Mouse (Mus musculus) frontal cortex, adult (tissue): ENCODE results near the gene Adgrf1.

Experiments
- ATAC-seq: cut with Nextera tagmentation; 2 replicates; pipeline ENCODE4 v1.9.2; 2017; ENCODE audit warnings: mild to moderate bottlenecking, moderate library complexity, mixed read lengths; ENCODE audit not compliant: low TSS enrichment

Adgrf1 gene

DNA sequence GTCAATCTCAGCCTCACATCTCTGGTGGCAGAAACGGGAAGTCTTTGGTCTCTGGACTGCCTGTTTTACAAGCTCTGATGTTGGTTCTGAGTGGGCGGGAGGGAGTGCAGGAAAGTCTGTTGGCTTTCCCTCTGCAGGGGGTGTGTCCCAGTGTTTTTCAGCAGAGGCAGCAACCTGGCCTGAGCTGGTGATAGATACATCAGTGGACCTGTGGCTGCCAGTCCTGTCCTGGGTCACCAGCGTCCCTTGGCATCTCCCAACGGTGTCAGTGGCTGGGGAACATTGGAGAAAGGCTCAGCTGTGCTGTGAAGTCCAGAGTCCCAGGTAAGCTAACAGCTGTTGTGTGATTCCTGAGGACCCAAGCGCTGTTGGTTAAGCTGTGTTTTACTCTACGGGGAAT is at the start of gene Adgrf1:
Gene Adgrf1, plus strand, starts transcription at position 169 of the 400 bp plus-strand sequence.
- no peak for ATAC-seq

DNA sequence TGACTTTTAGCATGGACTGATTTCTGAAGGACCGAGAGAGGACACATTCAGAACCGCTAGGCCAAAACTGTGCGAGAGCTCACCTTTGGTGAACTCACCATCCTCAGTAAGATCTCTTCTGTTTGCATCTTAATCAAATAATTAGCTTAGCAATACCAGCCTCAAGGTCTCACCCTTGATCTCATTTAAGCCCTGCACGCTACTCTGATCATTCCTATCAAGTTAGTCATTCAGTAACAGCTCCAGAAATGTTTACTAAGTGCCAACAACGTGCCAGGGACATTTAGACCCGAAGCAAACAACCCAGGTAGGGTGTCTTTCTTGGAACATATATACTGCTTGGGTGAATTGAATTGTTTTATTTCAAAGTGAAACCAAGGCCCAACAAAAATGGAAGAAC is 44.0 kb upstream of the Adgrf1 start:
- no peak for ATAC-seq

DNA sequence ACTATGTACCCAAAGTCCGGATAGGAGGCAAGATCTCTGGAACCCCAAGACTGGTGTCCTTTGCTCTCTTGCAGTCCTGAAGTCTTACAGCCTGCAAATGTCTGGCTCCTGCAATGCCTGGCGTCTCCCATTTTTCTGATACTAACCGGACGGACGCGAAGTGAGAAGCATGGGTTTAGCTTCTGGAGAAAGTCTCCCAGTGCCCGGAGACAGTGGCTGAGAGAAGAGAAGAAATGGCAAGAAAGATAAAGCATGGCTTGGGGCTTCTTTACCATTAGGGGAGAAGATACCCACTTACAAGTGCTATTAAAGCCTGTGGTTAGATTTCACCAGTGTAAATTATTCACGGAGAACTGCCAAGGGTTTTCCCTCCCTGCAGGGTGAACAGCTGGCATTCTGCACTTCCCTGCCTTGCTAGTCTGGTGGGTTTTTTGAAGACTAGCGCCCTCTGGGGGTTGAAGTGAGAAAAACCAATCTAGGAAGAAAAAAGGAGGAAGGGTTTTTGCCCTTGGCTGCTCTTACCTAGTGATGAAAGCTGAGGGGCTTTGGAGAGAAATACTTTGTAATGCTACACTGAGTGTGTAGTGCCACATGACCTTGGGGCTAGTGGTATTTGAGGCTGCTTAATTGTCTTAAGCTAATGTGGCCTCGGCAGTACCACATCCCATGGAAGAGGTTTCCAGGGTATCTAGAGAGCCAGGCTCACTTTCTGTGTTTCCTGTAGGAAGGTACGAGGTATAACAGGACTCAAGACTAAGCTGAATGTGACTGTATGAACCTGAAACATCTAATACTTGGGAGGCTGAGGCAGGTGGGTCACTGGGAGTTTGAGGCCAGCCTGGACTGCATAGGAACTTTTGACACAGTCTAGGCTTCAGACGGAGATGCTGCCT is 40.3 kb upstream of the Adgrf1 start:
- peak; percentile 88 for ATAC-seq

DNA sequence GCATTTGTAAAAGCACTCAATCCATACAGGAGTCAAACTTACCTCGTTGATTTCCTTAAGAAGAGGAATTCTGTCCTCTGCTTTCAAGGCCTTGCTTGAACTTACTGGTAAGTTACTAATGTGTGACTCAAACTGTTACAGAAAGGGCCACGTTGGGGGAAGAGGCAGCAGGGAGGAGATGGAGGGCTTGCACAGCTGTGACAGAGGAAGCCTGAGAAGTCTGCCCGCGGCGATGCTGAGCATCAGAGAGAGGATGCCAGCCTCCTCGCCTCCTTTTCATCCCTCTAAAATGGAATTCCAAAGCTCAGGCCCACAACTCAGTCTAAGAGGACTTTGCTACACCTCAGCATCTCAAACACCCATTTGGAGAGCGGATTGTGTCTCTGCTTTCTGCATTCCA is 39.3 kb upstream of the Adgrf1 start:
- ATAC-seq = no peak

DNA sequence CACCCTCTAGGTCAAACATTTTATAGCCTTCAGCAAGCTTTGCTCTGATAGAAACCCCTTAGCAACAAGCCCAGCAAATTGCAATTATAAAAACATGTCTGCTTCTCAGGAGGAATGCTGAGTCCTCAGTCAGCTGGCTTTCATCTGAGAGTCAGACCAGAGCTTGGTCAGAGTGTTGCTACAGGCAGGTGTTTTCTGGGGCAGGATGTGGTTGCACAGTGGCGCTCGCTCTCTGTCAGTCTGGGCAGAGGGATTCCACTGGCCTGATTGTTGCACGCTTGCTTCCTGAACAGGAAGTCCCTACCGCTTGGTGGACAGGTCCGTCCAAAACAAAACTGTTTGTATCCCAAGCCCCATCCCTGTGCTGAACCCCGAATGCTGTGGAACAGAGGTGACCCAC is 37.4 kb upstream of the Adgrf1 start:
- ATAC-seq = no peak

DNA sequence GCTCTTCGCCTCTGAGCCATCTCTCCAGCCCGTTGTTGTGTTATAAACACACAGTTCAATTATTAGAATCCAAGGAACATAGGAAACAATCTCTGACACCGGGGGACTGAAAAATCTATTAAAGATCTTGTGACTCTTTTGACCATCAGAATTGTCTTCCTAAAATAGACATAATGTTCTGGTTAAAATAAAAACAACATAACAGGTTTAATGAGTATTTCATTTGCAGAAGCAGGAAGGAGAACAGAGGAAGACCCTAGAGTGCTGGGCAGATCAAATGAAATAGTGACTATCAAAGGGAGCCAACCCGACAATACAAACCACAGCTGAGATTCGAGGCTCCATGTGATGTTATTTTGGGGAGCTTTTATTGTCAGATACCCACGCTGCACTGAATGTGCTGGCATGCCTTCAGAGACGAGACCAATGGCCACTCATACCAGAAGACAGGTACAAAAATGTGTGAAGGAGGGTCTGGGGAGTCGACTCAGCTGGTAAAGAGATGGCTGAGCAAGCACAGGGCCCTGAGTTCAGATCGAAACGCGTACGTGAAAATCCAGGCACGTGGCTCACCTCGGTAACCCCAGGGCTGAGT is 33.4 kb upstream of the Adgrf1 start:
- ATAC-seq = no peak

DNA sequence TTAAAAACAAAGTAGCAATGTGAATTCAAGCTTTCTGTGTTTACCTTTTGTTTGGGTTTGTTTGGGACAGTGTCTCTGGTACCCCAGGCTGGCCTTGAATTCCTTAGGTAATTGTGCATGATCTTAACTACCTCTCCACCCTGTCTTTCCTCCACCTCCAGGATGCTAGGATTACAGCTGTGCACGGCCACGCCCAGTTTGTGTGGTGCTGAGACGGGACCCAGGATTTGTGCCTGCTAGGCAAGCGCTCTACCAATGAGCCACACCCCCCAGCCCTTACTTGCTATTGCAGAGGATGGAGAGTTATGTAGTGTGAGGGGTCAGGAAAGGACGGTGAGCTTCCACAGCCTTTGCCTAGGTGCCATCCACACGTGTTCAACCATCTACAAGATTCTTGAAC is 31.1 kb upstream of the Adgrf1 start:
- no peak for ATAC-seq

DNA sequence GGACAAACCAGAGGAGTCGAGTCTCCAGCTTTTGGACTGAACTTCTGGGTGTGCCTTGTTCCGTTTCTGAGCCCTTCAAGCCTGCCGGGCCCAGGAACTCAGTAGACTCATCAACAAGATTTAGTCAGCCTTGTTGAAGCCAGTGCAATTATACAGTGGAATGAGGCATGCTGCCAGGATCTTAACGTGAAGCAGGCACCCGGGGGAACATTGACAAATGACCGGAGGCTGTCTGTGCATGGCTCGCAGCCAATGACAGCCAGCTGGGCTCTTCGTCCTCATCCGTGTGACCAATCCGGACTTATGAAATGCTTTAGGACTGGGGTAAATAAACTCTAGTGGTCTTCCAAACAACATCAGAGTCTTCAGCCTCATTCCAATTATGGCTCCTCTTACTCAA is 29.0 kb upstream of the Adgrf1 start:
- 0 out of 2 replicates have a peak, but pooled peaks have one; percentile 38 for ATAC-seq

DNA sequence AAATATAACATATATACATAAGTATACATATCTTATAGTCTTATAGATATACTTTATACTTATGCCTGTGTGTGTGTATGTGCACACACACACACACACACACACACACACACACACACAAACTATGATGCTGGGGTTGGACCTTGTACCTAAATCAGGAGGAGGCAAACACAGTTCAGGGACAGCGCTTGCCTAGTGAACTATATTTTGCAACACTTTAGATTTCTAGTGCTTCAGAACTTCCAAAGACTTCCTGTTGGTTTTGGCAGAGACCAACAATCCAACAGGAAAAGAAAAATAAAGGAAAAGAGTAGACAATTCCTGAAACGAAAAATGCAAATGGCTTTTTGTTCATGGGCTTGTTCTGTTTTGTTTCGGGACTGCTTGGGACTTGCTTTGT is 27.5 kb upstream of the Adgrf1 start:
- ATAC-seq = no peak

DNA sequence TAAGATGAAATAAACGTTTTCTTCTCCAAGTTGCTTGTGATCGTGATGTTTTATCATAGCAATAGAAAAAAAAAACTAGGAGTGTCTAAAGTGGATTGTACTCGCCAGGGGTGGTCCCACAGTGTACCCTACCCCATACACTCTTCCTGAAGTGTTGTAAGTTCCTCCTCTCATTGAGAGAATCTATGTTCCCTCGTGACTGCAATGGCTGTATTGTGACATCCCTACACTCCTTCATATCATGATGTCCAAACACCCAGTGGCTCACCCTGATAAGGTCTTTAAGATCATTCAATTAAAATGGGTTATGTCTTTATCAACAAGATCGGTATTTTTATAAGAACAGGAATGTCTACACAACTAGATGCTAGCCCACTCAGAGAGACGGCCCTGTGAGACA is 24.8 kb upstream of the Adgrf1 start:
- no peak for ATAC-seq

DNA sequence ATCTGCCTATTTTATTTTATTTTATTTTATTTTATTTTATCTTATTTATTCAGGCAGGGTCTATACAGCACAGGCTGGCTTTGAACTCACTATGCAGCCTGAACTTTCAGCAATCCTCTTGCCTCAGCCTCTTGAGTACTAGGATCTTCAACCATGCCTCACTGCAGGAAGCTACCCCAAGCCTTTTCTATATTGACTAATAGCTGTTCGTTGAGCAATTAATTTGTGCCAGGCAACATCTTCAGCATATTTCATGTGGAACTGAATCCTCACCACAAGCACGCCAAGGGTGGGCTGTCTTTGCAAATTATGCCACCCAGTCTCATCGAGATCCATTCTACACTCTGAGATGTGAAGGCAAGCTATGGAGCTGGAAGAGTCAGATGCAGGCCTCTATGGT is 22.9 kb upstream of the Adgrf1 start:
- ATAC-seq = no peak

DNA sequence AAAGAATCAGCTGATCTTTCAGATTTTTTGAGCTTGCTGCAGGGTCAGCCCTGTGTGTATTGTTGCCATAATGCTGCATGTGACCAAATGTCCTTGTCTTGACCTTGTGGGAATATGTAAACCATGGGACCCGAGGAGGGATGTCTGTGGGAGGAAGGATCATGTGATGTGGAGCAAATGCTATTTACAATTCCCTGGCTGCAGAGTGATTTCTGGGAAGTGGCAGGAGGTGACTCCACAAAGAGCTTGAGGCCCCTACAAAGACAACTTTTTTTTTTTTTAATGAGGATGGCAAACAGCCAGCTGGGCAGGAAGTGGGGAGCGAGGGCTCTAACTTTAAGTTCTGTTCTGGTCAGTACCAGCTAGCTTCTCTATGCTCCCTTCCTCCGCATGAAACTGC is 20.5 kb upstream of the Adgrf1 start:
- ATAC-seq = no peak

DNA sequence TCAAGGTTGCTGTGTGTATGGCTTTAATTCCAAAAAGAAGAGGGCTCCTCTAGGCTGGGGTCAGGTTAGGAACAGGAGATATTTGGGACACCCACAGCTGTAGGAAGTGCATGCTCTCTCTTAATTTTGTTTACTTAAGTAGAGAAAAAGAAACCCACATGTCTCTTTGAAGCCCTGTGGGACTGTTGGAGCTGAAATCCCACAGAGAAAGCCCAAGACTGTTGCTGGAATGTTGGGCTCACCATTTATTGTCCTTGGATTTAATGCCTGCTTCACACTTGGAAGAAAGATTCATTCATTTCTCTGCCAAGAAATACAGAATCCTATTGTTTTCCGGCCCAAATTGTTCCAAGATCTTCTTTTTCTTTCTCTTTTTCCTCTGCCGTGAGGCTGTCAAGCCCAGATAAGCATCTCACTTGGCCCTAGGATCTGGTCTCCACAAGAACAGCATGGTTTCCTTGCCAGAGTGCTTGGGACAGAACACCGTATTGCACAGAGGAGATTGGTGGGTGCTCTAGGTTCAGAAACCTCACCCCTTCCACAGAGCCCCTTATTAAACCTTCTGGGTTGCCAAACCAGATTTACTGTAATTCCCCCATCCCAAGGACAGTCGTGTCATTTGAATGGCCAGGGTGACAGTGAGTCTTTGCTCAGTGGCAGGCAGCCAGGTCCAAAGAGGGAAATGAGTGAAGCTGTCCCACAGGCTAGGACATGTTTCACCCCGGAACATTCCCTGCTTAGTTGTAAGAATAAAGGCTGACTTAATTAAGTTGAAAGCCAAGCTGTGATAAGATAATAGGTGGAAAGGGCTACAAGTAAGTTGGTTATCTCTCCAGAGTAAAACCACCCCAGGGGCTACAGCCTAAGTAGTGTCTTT is 18.6 kb upstream of the Adgrf1 start:
- no peak for ATAC-seq

DNA sequence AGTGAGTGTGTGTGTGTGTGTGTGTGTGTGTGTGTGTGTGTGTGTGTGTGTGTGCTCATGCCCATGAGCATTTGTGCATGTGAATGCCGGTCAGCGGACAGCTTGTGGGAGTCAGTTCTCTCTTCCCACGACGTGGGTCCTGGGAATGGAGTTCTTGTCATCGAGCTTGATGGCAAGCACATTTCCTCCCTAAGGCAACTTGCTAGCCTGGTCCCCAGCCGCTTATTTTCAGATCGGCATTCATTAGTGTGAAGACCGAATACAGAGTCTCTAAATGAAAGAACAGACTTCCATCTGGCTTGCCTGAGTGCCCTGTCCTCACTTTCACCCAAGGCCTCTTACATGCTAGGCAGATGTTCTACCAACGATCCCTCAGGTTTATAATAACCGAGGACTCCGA is 17.3 kb upstream of the Adgrf1 start:
- no peak for ATAC-seq

DNA sequence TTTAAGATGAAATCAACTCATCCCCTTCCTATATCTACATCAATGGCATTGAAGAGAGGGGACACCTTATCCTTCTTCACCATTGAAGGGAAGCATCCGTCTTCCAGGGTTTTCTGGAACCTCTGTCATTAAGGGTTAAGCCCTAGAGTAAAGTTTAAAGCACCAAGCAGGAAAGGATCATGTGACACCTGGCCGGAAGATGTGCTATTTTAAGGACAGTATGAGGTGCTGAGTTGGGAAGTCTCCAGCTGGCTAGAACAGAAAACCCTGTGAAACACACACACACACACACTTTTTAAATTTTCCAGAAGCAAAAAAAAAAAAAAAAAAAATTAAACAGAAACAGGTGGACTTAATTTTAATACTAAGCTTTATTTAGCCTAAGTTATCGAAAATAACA is 15.9 kb upstream of the Adgrf1 start:
- no peak for ATAC-seq

DNA sequence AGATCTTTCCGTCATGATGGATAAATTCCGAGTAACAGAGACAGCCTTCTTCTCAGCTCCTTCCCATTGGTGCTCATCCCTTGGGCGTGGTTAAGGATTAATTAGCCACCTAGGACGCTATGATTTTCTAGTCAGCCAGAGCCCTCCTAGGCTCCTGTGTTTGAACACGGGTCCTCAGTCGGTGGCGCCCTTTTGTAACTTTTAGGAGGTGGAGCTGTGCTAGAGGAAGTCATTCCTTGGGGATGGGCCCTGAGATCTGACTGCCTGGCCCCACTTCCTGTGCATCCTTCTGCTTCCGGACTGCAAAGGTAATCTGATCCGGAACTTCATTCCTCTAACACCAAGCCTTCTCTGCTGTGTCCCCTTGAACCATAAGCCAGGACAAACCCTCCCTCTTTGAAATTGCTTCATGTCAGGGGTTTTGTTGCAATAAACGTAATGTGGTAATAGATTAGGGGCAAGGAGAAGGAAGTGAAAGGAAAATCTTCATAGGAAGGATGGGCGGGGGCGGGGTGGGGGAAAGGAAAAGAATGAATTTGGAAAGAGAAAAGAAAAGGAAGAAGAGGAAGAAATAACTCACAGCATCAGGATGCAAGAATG is 13.5 kb upstream of the Adgrf1 start:
- ATAC-seq = no peak

DNA sequence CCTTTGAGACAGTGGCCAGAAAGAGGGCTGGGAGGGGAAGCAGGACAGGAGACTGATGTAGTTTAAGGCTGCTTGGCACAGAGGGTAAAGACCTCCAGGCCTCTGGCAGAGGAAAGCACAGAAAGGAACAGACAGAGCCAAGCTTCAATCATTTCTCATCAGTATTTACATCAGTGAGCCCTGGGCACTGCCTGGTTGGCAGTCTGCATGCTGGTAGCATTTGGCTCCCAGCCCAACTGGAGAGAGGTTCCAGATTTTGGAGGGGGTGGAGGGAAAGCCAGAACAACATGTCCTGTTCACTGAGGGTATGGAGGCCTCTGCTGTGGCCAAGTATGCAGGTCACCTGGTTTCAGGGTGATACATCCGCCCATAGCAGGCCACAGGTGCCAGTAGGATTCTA is 12.4 kb upstream of the Adgrf1 start:
- no peak for ATAC-seq

DNA sequence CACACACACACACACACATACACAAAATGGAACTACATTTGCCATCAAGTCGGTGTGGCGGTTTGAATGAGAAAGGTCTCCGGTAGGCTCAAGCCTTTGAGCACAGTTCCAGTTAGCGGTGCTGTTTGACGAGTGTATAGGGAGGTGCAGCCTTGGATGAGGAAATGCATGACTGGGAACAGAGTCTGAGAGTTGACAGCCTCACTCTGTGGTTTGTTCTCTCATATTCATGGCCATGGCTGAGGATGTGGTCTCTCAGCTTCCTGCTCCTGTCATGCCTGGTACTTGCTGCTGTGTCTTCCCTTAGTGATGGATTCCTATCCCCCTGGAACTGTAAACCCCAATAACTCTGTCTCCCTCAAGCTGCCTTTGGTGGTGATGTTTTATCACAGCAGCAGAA is 8.2 kb upstream of the Adgrf1 start:
- ATAC-seq = no peak

DNA sequence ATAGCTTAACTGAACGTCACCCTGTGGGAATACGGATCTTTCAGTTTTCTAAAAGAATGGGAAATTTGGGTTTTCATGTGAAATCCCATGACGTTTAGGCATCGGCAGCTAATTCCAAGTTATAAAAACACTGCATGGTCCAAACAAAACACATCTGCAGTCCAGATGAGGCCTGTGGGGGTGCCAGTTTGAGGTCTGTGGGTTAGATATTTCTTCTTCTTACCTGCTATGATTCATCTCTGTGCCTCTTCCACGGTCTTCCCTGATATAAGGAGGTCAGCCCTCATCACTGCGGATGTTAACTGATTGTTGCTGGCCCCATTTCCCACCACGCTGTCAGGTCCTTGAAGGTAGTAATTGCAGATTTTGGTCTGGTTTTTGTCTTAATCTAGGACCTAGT is 5.4 kb upstream of the Adgrf1 start:
- ATAC-seq = no peak

DNA sequence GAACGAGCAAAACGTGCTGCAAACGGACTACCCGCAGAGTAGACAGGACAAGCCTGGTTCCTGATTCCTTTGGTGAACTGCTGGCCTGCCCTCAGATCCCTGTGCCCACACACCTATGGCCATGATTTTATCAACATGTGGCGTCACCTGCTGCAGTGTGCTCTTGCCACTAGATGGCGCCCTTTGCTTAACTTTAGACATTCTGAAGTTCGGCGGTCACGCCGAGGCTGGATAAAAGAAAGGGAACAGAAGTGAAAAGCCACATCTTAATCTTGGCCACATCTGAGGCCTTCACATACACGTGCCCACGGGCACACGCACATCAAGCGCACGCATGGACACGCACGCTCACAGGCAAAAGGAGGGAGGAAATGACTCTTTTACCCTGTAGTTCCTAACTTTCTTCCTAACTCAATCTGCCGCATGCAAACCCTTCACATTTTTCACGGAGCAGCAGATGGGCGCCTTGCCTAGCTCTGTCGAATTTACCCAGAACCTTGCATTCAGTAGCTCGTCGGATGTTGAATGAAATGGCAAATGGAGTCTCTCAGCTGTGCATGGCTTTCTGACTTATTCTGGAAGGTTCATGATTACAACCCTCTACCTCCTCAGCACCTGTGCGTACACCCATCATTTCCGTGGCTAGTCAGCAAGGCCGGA is 4.8 kb upstream of the Adgrf1 start:
- peak; percentile 95 for ATAC-seq

DNA sequence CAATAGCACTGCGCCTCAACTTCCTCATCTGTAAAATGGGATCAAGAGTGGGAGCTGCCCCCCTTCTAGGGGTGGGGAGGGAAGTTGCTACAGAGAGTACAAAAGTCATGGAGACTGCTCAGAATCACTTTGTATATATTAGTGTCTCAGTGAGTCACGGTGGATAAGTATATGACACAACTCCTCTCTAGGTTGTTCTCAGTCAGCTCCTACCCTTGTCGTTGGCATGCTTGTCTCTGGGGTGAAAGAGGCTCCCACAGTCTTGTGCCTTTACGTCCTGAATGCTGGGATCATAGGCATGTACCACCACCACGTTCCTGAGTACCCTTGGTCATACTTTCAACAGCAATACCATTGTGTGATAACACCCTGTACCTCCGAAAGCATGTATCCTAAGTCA is 4.2 kb upstream of the Adgrf1 start:
- no peak for ATAC-seq

DNA sequence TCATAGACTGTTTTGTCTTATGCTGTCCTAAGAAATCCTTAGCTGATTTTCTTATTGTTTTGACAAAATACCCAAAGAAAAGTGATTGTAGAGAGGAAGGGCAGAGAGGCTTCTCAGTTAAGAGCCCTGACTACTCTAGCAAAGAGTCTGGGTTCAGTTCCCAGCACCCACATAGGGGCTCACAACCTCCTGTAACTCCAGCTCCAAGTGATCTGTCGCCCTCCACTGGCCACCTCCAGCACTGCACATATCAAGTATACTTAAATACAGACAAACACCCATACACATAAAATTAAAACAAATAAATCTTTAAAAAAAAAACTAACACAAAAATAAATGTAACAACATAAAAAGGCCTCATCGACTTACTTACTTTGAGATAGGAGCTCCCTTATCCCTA is 3.5 kb upstream of the Adgrf1 start:
- no peak for ATAC-seq
